Mouse (Mus musculus): ENCODE measurements around the gene A630076J17Rik.

Gene A630076J17Rik

DNA sequence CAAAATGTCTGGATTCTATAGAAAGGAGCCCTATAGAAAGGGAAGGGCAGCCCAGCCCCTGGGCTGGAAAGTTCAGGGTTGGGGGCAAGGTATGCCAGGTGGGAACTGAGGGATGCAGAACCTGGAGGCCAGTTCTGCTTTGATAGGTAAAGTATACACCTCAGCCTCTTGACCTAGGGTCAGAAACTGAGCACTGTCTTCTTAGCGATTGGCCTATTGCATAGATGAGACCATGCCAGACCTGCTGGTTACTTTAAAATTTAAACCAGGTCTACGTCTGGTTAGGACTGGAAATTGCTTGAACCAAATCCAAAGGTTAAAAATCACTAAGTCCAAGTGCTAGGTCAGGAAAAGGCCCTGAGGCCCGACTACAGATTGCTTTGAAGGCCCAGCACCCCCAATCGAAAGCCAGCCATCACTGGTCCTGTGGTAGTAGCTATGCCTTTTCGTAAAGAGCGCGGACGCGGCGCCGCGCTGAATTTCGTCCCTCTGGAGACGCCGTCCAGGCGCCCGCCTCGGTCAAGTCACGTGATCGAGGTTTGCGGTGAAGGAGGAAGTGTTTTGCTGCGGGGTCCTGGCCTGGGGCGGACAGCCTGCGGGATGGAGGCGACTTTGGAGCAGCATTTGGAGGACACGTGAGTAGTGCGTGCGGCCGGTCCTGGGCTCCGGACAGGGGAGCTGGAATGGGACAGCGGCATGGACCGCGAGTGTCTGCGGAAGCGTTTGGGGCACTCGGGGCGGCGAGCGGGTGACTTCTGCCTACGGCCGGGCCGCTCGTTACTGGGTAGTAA, 48.3 kb downstream of the A630076J17Rik start, which contains the start of gene Lamtor5:
Lamtor5 (plus strand) TSS at position 380 of the 791 bp plus-strand sequence.
- DNase-seq, result peak; percentile 92 to 93

Data from kidney, postnatal 36 days (tissue).